Mouse (Mus musculus): ENCODE results near the gene Sprr2a3. TPM values are rescaled to one million over a fixed set of nuclear protein-coding genes. Genes with fewer than 3 reads are reported as not detected.

Sprr2a3 gene
- polyA plus RNA-seq, 1 experiment from 2014 or later: not detected

- H3K27ac ChIP-seq (replicated peaks; ENCODE audit: low read depth, low read length): no peak within 1 kb of the TSS
- WGBS: 65% methylated on average over 2 of the region's 2 CpGs
- no peak within 1 kb of the TSS for H3K4me2 ChIP-seq (ENCODE audit: low read depth, low read length)
- no peaks in the 10 kb centered on the region for H3K4me1 ChIP-seq (ENCODE audit: control insufficient read depth, insufficient read depth, low read length)
- no peak for DNase-seq (ENCODE audit: low spot score)
- no peak for ATAC-seq (ENCODE audit: low read depth)
- H3K4me3 ChIP-seq (ENCODE audit: low read depth, low read length): no peak within 1 kb of the TSS
- no peaks in the 10 kb centered on the region for H3K9me3 ChIP-seq (ENCODE audit: control insufficient read depth, low read length)
- H3K27me3 ChIP-seq (replicated peaks; ENCODE audit: control insufficient read depth, insufficient read depth, low read length): no peaks in the 10 kb centered on the region
- no peak within 1 kb of the TSS for H3K9ac ChIP-seq (ENCODE audit: low read depth, low read length)
- no peaks in the 10 kb centered on the region for H3K36me3 ChIP-seq (ENCODE audit: control insufficient read depth, insufficient read depth, low read length)
Measured at GRCm38 (mm10) chr3:92316320-92316719, 31.1 kb downstream of the Sprr2a3 start, which contains the start of gene Sprr2b. Gene Sprr2b, plus strand, starts transcription at chr3:92316620.

- no peaks in the 10 kb centered on the region for H3K9me3 ChIP-seq (ENCODE audit: control insufficient read depth, low read length)
- ATAC-seq (ENCODE audit: low read depth): no peak
- H3K4me2 ChIP-seq (ENCODE audit: low read depth, low read length): no peak overlapping the region
- H3K36me3 ChIP-seq (ENCODE audit: control insufficient read depth, insufficient read depth, low read length): no peaks in the 10 kb centered on the region
- DNase-seq (ENCODE audit: low spot score): no peak
- H3K4me3 ChIP-seq (ENCODE audit: low read depth, low read length): no peak overlapping the region
- 67% methylated on average over 2 of the region's 2 CpGs for WGBS
- no peaks in the 10 kb centered on the region for H3K27me3 ChIP-seq (replicated peaks; ENCODE audit: control insufficient read depth, insufficient read depth, low read length)
- no peaks in the 10 kb centered on the region for H3K4me1 ChIP-seq (ENCODE audit: control insufficient read depth, insufficient read depth, low read length)
- H3K27ac ChIP-seq (replicated peaks; ENCODE audit: low read depth, low read length): no peak overlapping the region
- no peak overlapping the region for H3K9ac ChIP-seq (ENCODE audit: low read depth, low read length)
Measured at GRCm38 (mm10) chr3:92317384-92317783, 32.2 kb downstream of the Sprr2a3 start.

GRCm38 (mm10) chr3:92336278-92336677, 51.1 kb downstream of the Sprr2a3 start:
- H3K36me3 ChIP-seq (ENCODE audit: control insufficient read depth, insufficient read depth, low read length): no peaks in the 10 kb centered on the region
- ATAC-seq (ENCODE audit: low read depth): no peak
- 71% methylated on average over 1 of the region's 1 CpGs for WGBS

GRCm38 (mm10) chr3:92338840-92339239, 53.6 kb downstream of the Sprr2a3 start, which contains the start of gene Sprr2d:
Gene Sprr2d, plus strand, starts transcription at chr3:92339140.
- 88% methylated on average over 5 of the region's 5 CpGs for WGBS
- Histone ChIP-seq H3K27me3 (replicated peaks; ENCODE audit: control insufficient read depth, insufficient read depth, low read length) (no peaks in the 10 kb centered on the region), H3K4me2 (ENCODE audit: low read depth, low read length) (no peak within 1 kb of the TSS), H3K27ac (replicated peaks; ENCODE audit: low read depth, low read length) (no peak within 1 kb of the TSS), H3K4me1 (ENCODE audit: control insufficient read depth, insufficient read depth, low read length) (no peaks in the 10 kb centered on the region), H3K9ac (ENCODE audit: low read depth, low read length) (no peak within 1 kb of the TSS), H3K9me3 (ENCODE audit: control insufficient read depth, low read length) (no peaks in the 10 kb centered on the region), H3K4me3 (ENCODE audit: low read depth, low read length) (no peak within 1 kb of the TSS), H3K36me3 (ENCODE audit: control insufficient read depth, insufficient read depth, low read length) (no peaks in the 10 kb centered on the region)
- DNase-seq (ENCODE audit: low spot score): no peak
- ATAC-seq (ENCODE audit: low read depth): no peak

More at GRCm38 (mm10) chr3:92336278-92336677, 51.1 kb downstream of the Sprr2a3 start:
- H3K4me1 ChIP-seq (ENCODE audit: control insufficient read depth, insufficient read depth, low read length): no peaks in the 10 kb centered on the region
- H3K27ac ChIP-seq (replicated peaks; ENCODE audit: low read depth, low read length): no peak overlapping the region
- no peak overlapping the region for H3K4me2 ChIP-seq (ENCODE audit: low read depth, low read length)
- no peak overlapping the region for H3K9ac ChIP-seq (ENCODE audit: low read depth, low read length)
- no peaks in the 10 kb centered on the region for H3K9me3 ChIP-seq (ENCODE audit: control insufficient read depth, low read length)
- H3K27me3 ChIP-seq (replicated peaks; ENCODE audit: control insufficient read depth, insufficient read depth, low read length): no peaks in the 10 kb centered on the region
- no peak overlapping the region for H3K4me3 ChIP-seq (ENCODE audit: low read depth, low read length)
- DNase-seq (ENCODE audit: low spot score): no peak

Other genes starting within 250 kb of the Sprr2a3 start
- gene Lor, start 202.3 kb upstream of the Sprr2a3 start, polyA plus RNA-seq (2014; fragmentation: Nextera tagmentation; extraction: Ambion mirVana): 3.0 and 21.3 TPM in 2 replicates
- 1.2 and 7.7 TPM in 2 replicates for gene Prr9, start 161.5 kb upstream of the Sprr2a3 start, polyA plus RNA-seq (2014; fragmentation: Nextera tagmentation; extraction: Ambion mirVana)
- gene Lelp1, start 142.7 kb upstream of the Sprr2a3 start, polyA plus RNA-seq (2014; fragmentation: Nextera tagmentation; extraction: Ambion mirVana): not detected in 2 replicates
- not detected in 2 replicates for gene Sprr2a1, start 69.6 kb upstream of the Sprr2a3 start, polyA plus RNA-seq (2014; fragmentation: Nextera tagmentation; extraction: Ambion mirVana)
- 4.6 and 6.2 TPM in 2 replicates for gene Sprr2a2, start 69.5 kb upstream of the Sprr2a3 start, polyA plus RNA-seq (2014; fragmentation: Nextera tagmentation; extraction: Ambion mirVana)
- not detected in 2 replicates for gene Sprr2b, start 31.2 kb downstream of the Sprr2a3 start, polyA plus RNA-seq (2014; fragmentation: Nextera tagmentation; extraction: Ambion mirVana)
- not detected in 2 replicates for gene Sprr2d, start 53.7 kb downstream of the Sprr2a3 start, polyA plus RNA-seq (2014; fragmentation: Nextera tagmentation; extraction: Ambion mirVana)
- not detected in 2 replicates for gene Sprr2e, start 66.7 kb downstream of the Sprr2a3 start, polyA plus RNA-seq (2014; fragmentation: Nextera tagmentation; extraction: Ambion mirVana)
- gene Sprr2f, start 79.8 kb downstream of the Sprr2a3 start, polyA plus RNA-seq (2014; fragmentation: Nextera tagmentation; extraction: Ambion mirVana): not detected in 2 replicates
- 0.38 TPM in 1 of 2 replicates, not detected in the other for gene Sprr2h, start 100.3 kb downstream of the Sprr2a3 start, polyA plus RNA-seq (2014; fragmentation: Nextera tagmentation; extraction: Ambion mirVana)
- not detected in 2 replicates for gene Sprr2i, start 122.6 kb downstream of the Sprr2a3 start, polyA plus RNA-seq (2014; fragmentation: Nextera tagmentation; extraction: Ambion mirVana)
- not detected in 2 replicates for gene Sprr2j-ps, start 132.7 kb downstream of the Sprr2a3 start, polyA plus RNA-seq (2014; fragmentation: Nextera tagmentation; extraction: Ambion mirVana)
- 6.1 and 6.2 TPM in 2 replicates for gene Gm9774, start 144.0 kb downstream of the Sprr2a3 start, polyA plus RNA-seq (2014; fragmentation: Nextera tagmentation; extraction: Ambion mirVana)
- 0.29 TPM in 1 of 2 replicates, not detected in the other for gene Sprr2k, start 147.2 kb downstream of the Sprr2a3 start, polyA plus RNA-seq (2014; fragmentation: Nextera tagmentation; extraction: Ambion mirVana)
- 3.4 and 12.9 TPM in 2 replicates for gene Sprr1b, start 153.4 kb downstream of the Sprr2a3 start, polyA plus RNA-seq (2014; fragmentation: Nextera tagmentation; extraction: Ambion mirVana)
- gene Sprr3, start 173.3 kb downstream of the Sprr2a3 start, polyA plus RNA-seq (2014; fragmentation: Nextera tagmentation; extraction: Ambion mirVana): 0.45 and 4.9 TPM in 2 replicates
- gene Sprr1a, start 200.5 kb downstream of the Sprr2a3 start, polyA plus RNA-seq (2014; fragmentation: Nextera tagmentation; extraction: Ambion mirVana): 28.3 and 67.4 TPM in 2 replicates
- gene Sprr4, start 215.1 kb downstream of the Sprr2a3 start, polyA plus RNA-seq (2014; fragmentation: Nextera tagmentation; extraction: Ambion mirVana): not detected in 2 replicates
- gene 2310046K23Rik, start 249.1 kb downstream of the Sprr2a3 start, polyA plus RNA-seq (2014; fragmentation: Nextera tagmentation; extraction: Ambion mirVana): 0.89 TPM in 1 of 2 replicates, not detected in the other